Mouse (Mus musculus): Measurements from ENCODE around the gene Itgb5. TPM values are rescaled to one million over a fixed set of nuclear protein-coding genes. Genes with fewer than 3 reads are reported as not detected.

Gene Itgb5
- polyA plus RNA-seq, 1 experiment = 43.0 TPM

GRCm38 (mm10) chr16:33917390-33917789 is 87.9 kb downstream of the Itgb5 start:
- no peak overlapping the region for H3K4me3 ChIP-seq (ENCODE audit: insufficient read depth, low read length)
- no peak for TF ChIP-seq CTCF (IDR thresholded peaks at IDR 0.05; ENCODE audit: extremely low read depth, insufficient read depth, low read length)
- TF ChIP-seq POLR2A (IDR thresholded peaks at IDR 0.05; ENCODE audit: extremely low read depth, insufficient read depth, low read length) = no peak
- H3K4me1 ChIP-seq (ENCODE audit: control insufficient read depth, insufficient read depth, low read length) = peaks cover 3% of the 10 kb centered on the region
- H3K27ac ChIP-seq (ENCODE audit: insufficient read depth, low read length) = no peak overlapping the region

- H3K4me3 ChIP-seq (ENCODE audit: insufficient read depth, low read length) = no peak overlapping the region
- no peak overlapping the region for H3K27ac ChIP-seq (ENCODE audit: insufficient read depth, low read length)
- peaks cover 3% of the 10 kb centered on the region for H3K4me1 ChIP-seq (ENCODE audit: control insufficient read depth, insufficient read depth, low read length)
- TF ChIP-seq POLR2A (IDR thresholded peaks at IDR 0.05; ENCODE audit: extremely low read depth, insufficient read depth, low read length) (no peak), CTCF (IDR thresholded peaks at IDR 0.05; ENCODE audit: extremely low read depth, insufficient read depth, low read length) (no peak)
These were observed 88.5 kb downstream of the Itgb5 start for GRCm38 (mm10) chr16:33917926-33918325.

GRCm38 (mm10) chr16:33921514-33921913 is 92.0 kb downstream of the Itgb5 start:
- no peak for TF ChIP-seq POLR2A (IDR thresholded peaks at IDR 0.05; ENCODE audit: extremely low read depth, insufficient read depth, low read length)
- Histone ChIP-seq H3K4me3 (ENCODE audit: insufficient read depth, low read length) (no peak overlapping the region), H3K27ac (ENCODE audit: insufficient read depth, low read length) (no peak overlapping the region), H3K4me1 (ENCODE audit: control insufficient read depth, insufficient read depth, low read length) (peaks cover 3% of the 10 kb centered on the region)

DNA sequence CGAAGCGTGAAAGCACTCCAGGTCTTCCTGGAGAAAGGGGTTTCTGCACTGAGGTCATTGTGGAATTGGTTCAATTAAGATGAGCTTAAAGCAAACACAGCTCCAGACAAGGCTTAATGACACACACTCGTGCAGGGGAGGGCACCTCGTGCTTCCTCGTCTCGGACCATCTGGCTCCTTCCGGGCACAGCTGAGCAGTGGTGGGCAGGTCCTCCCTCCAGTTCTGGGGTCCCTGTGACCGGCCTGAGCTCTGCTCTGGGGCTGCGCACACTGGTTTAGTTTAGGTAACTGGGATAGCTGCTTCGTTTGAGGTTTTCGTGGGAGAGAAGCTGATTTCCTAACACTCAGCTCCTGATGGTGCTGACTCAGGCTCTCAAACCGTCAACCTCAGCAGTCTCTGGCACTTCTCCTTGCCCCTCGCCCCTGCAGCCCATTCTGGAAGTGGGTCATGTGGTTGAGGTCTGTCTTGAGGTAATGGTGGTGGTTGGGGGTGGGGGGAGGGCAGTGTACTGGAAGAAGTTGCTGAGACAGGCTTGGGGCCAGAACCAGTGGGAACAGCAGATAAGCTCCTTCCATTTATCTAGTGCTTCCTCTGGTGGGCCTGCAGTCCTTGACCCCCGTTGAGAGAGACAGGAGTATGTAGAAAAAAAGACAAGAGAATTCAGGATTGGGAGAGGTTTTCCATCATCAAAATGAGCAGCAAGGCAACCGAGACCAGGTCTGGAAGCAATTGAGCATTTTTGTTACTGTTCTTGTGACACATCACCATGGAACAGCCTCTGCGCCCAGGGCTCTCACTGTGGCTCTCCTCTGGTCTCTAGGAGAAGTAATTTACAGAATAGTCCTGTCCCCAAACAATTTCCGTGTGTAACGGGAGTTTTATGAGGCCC is 92.9 kb downstream of the Itgb5 start:
- TF ChIP-seq CTCF (IDR thresholded peaks at IDR 0.05; ENCODE audit: extremely low read depth, insufficient read depth, low read length) = no peak
- TF ChIP-seq POLR2A (IDR thresholded peaks at IDR 0.05; ENCODE audit: extremely low read depth, insufficient read depth, low read length) = no peak
- Histone ChIP-seq H3K4me3 (ENCODE audit: insufficient read depth, low read length) (no peak overlapping the region), H3K4me1 (ENCODE audit: control insufficient read depth, insufficient read depth, low read length) (peaks cover 3% of the 10 kb centered on the region), H3K27ac (ENCODE audit: insufficient read depth, low read length) (peak overlapping the region; percentile 70; the same call in 1 of the 2 replicates)

DNA sequence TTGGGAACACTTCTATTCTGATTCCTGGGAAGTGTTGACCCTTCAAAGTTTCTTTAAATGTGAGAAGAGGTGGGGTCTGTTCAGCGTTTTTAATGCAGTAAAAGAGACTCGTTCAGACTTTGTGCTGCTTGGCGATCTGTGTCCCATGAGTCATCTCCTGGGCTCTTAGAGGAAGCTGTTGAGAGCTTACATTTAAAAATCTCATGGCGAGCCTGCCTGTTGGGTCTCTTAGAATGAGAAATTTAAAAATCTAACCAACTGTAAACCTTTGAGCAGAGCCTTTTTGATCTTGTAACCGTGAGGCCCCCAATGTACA is 93.5 kb downstream of the Itgb5 start:
- Histone ChIP-seq H3K4me1 (ENCODE audit: control insufficient read depth, insufficient read depth, low read length) (peaks cover 3% of the 10 kb centered on the region), H3K4me3 (ENCODE audit: insufficient read depth, low read length) (no peak overlapping the region), H3K27ac (ENCODE audit: insufficient read depth, low read length) (peak overlapping the region; percentile 70; the same call in 1 of the 2 replicates)
- TF ChIP-seq CTCF (IDR thresholded peaks at IDR 0.05; ENCODE audit: extremely low read depth, insufficient read depth, low read length) (no peak), POLR2A (IDR thresholded peaks at IDR 0.05; ENCODE audit: extremely low read depth, insufficient read depth, low read length) (no peak)

DNA sequence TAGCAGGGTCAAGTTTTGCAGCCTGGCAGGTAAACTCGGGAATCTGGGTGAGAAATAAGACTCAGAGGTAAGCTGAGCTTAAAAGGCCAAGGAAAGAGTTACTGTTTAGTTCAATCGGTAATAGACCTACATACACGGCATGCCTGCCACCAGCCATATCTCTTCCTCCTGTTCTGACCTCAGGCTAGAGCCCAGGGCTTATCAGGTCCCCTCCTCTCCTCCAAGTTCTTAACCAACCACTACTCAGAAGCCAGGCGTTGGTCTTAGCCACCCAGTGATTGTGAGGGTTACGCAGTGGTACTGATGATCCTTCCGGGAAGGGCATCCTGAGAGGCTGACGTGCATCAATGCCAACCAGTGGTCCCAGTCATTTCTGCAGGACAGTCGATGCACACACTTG is 94.3 kb downstream of the Itgb5 start:
- no peak for TF ChIP-seq CTCF (IDR thresholded peaks at IDR 0.05; ENCODE audit: extremely low read depth, insufficient read depth, low read length)
- TF ChIP-seq POLR2A (IDR thresholded peaks at IDR 0.05; ENCODE audit: extremely low read depth, insufficient read depth, low read length) = no peak
- H3K4me1 ChIP-seq (ENCODE audit: control insufficient read depth, insufficient read depth, low read length) = peaks cover 3% of the 10 kb centered on the region
- H3K4me3 ChIP-seq (ENCODE audit: insufficient read depth, low read length) = no peak overlapping the region
- H3K27ac ChIP-seq (ENCODE audit: insufficient read depth, low read length) = no peak overlapping the region

- no peak for TF ChIP-seq POLR2A (IDR thresholded peaks at IDR 0.05; ENCODE audit: extremely low read depth, insufficient read depth, low read length)
- TF ChIP-seq CTCF (IDR thresholded peaks at IDR 0.05; ENCODE audit: extremely low read depth, insufficient read depth, low read length) = no peak
- Histone ChIP-seq H3K27ac (ENCODE audit: insufficient read depth, low read length) (no peak overlapping the region), H3K4me3 (ENCODE audit: insufficient read depth, low read length) (no peak overlapping the region)
These were observed 97.9 kb downstream of the Itgb5 start for GRCm38 (mm10) chr16:33927263-33927824.

GRCm38 (mm10) chr16:33928788-33929462 is 99.5 kb downstream of the Itgb5 start:
- H3K4me1 ChIP-seq (ENCODE audit: control insufficient read depth, insufficient read depth, low read length) = no peaks in the 10 kb centered on the region
- TF ChIP-seq CTCF (IDR thresholded peaks at IDR 0.05; ENCODE audit: extremely low read depth, insufficient read depth, low read length) (no peak), POLR2A (IDR thresholded peaks at IDR 0.05; ENCODE audit: extremely low read depth, insufficient read depth, low read length) (no peak)
- H3K27ac ChIP-seq (ENCODE audit: insufficient read depth, low read length) = no peak overlapping the region
- H3K4me3 ChIP-seq (ENCODE audit: insufficient read depth, low read length) = no peak overlapping the region

More at GRCm38 (mm10) chr16:33927263-33927824, 97.9 kb downstream of the Itgb5 start:
- no peaks in the 10 kb centered on the region for H3K4me1 ChIP-seq (ENCODE audit: control insufficient read depth, insufficient read depth, low read length)

- TF ChIP-seq POLR2A (IDR thresholded peaks at IDR 0.05; ENCODE audit: extremely low read depth, insufficient read depth, low read length) = no peak
- no peak for TF ChIP-seq CTCF (IDR thresholded peaks at IDR 0.05; ENCODE audit: extremely low read depth, insufficient read depth, low read length)
- Histone ChIP-seq H3K27ac (ENCODE audit: insufficient read depth, low read length) (no peak overlapping the region), H3K4me1 (ENCODE audit: control insufficient read depth, insufficient read depth, low read length) (no peaks in the 10 kb centered on the region), H3K4me3 (ENCODE audit: insufficient read depth, low read length) (no peak overlapping the region)
These were observed 101.3 kb downstream of the Itgb5 start for GRCm38 (mm10) chr16:33930785-33931184.
